Mouse (Mus musculus) embryonic facial prominence, embryonic 11.5 days (tissue): ENCODE results near the gene Cdk5rap3. TPM values are rescaled to one million over a fixed set of nuclear protein-coding genes. Genes with fewer than 3 reads are reported as not detected.

ENCODE experiments used
- ATAC-seq: fragments of 200-750 bp; cut with Nextera tagmentation; replicated peaks from 2 replicates; pipeline ENCODE4 v1.8.0; 2017; ENCODE audit warnings: low read depth; ENCODE audit not compliant: insufficient number of reproducible peaks, low FRiP score, low TSS enrichment
- DNase-seq: peaks from one replicate; pipeline ENCODE4 v3.0.0-alpha.2; 2015; ENCODE audit warnings: low spot score
- H3K27ac ChIP-seq: fragments of 300-500 bp; sonication (generic); replicated peaks from 2 replicates; pipeline ENCODE4 v1.5.1; 2014; ENCODE audit warnings: mild to moderate bottlenecking, low read depth, low read length, control low read depth
- H3K27me3 ChIP-seq: fragments of 300-500 bp; sonication (generic); 2 replicates; pipeline ENCODE4 v1.6.1; 2014; ENCODE audit warnings: mild to moderate bottlenecking, low read length, moderate library complexity, mixed read lengths; ENCODE audit not compliant: control insufficient read depth, insufficient read depth
- H3K36me3 ChIP-seq: fragments of 300-500 bp; sonication (generic); replicated peaks from 2 replicates; pipeline ENCODE4 v1.6.1; 2014; ENCODE audit warnings: low read depth, mild to moderate bottlenecking, low read length, moderate library complexity, mixed read lengths; ENCODE audit not compliant: control insufficient read depth, insufficient read depth
- H3K4me1 ChIP-seq: fragments of 300-500 bp; sonication (generic); 2 replicates; pipeline ENCODE4 v1.6.1; 2014; ENCODE audit warnings: low read length, mixed read lengths; ENCODE audit not compliant: control insufficient read depth, insufficient read depth
- H3K4me2 ChIP-seq: fragments of 300-500 bp; sonication (generic); 2 replicates; pipeline ENCODE4 v1.6.1; 2014; ENCODE audit warnings: low read depth, mild to moderate bottlenecking, control low read depth, low read length, moderate library complexity
- H3K4me3 ChIP-seq: fragments of 300-500 bp; sonication (generic); 2 replicates; pipeline ENCODE4 v1.5.1; 2014; ENCODE audit warnings: low read depth, low read length, control low read depth
- H3K9ac ChIP-seq: fragments of 300-500 bp; sonication (generic); replicated peaks from 2 replicates; pipeline ENCODE4 v1.6.1; 2014; ENCODE audit warnings: mild to moderate bottlenecking, control low read depth, low read length
- H3K9me3 ChIP-seq: fragments of 300-500 bp; sonication (generic); replicated peaks from 2 replicates; pipeline ENCODE4 v1.6.1; 2016; ENCODE audit warnings: mild to moderate bottlenecking, low read length, inconsistent platforms, mixed read lengths; ENCODE audit not compliant: control insufficient read depth
- WGBS: fragments of 180-500 bp; shearing (Covaris S2); extraction: QIAGEN DNeasy Blood & Tissue Kit; methylation state at CpG from one replicate; pipeline ENCODE4 v1.1.7; 2014; 5-methylcytosine and 5-hydroxymethylcytosine counted together
- polyA plus RNA-seq: library from polyadenylated mRNA; unstranded; fragments of >200 nt; fragmentation: Nextera tagmentation; extraction: Ambion mirVana; gene quantifications from 2 replicates; pipeline ENCODE4 v1.2.1, GENCODE M21; 2014

Gene Cdk5rap3
- polyA plus RNA-seq, 1 experiment from 2014 or later = 76.0 TPM

GRCm38 (mm10) chr11:96916885-96917396 lies 645 bp upstream of the Cdk5rap3 start:
- no peak overlapping the region for H3K27ac ChIP-seq
- H3K9me3 ChIP-seq = no peaks in the 10 kb centered on the region
- no peaks in the 10 kb centered on the region; the same call in 1 of the 2 replicates for H3K4me1 ChIP-seq
- ATAC-seq (no peak; the same call in 1 of the 2 replicates), DNase-seq (no peak)
- H3K4me3 ChIP-seq = peak overlapping the region; percentile 16; the same call in 1 of the 2 replicates
- peak overlapping the region; percentile 39 for H3K9ac ChIP-seq
- no peaks in the 10 kb centered on the region for H3K27me3 ChIP-seq
- H3K36me3 ChIP-seq = no peaks in the 10 kb centered on the region
- peak overlapping the region; percentile 34 for H3K4me2 ChIP-seq
- WGBS = 32% methylated on average over 12 of the region's 13 CpGs

- ATAC-seq (no peak), DNase-seq (no peak)
- H3K4me2 ChIP-seq = no peak overlapping the region
- no peaks in the 10 kb centered on the region for H3K9me3 ChIP-seq
- 87% methylated on average over 11 of the region's 11 CpGs for WGBS
- H3K4me1 ChIP-seq = no peaks in the 10 kb centered on the region; the same call in 1 of the 2 replicates
- no peak overlapping the region for H3K27ac ChIP-seq
- no peaks in the 10 kb centered on the region for H3K27me3 ChIP-seq
- H3K36me3 ChIP-seq = no peaks in the 10 kb centered on the region; the same call in 1 of the 2 replicates
- H3K4me3 ChIP-seq = no peak overlapping the region
- H3K9ac ChIP-seq = no peak overlapping the region
Observed at GRCm38 (mm10) chr11:96912682-96913081, 3.6 kb downstream of the Cdk5rap3 start.

GRCm38 (mm10) chr11:96910003-96910402 lies 6.3 kb downstream of the Cdk5rap3 start:
- peak; percentile 49 for ATAC-seq
- Histone ChIP-seq H3K9me3 (no peaks in the 10 kb centered on the region), H3K4me2 (no peak overlapping the region), H3K27ac (no peak overlapping the region), H3K4me1 (no peaks in the 10 kb centered on the region), H3K4me3 (no peak overlapping the region), H3K36me3 (no peaks in the 10 kb centered on the region; the same call in 1 of the 2 replicates), H3K9ac (no peak overlapping the region), H3K27me3 (no peaks in the 10 kb centered on the region)
- WGBS = 27% methylated on average over 7 of the region's 7 CpGs
- DNase-seq = peak; percentile 89

- 88% methylated on average over 12 of the region's 12 CpGs for whole genome bisulfite sequencing
- no peaks in the 10 kb centered on the region for H3K4me1 ChIP-seq
- no peaks in the 10 kb centered on the region for H3K27me3 ChIP-seq
- H3K36me3 ChIP-seq = no peaks in the 10 kb centered on the region; the same call in 1 of the 2 replicates
- H3K9ac ChIP-seq = no peak overlapping the region
- no peak overlapping the region for H3K4me2 ChIP-seq
- H3K4me3 ChIP-seq = no peak overlapping the region
- H3K9me3 ChIP-seq = no peaks in the 10 kb centered on the region
- H3K27ac ChIP-seq = no peak overlapping the region
- ATAC-seq (no peak), DNase-seq (no peak)
Observed at GRCm38 (mm10) chr11:96908594-96908993, 7.7 kb downstream of the Cdk5rap3 start.

GRCm38 (mm10) chr11:96906431-96907161 lies 9.7 kb downstream of the Cdk5rap3 start:
- Histone ChIP-seq H3K27me3 (no peaks in the 10 kb centered on the region), H3K36me3 (no peaks in the 10 kb centered on the region; the same call in 1 of the 2 replicates), H3K9me3 (no peaks in the 10 kb centered on the region), H3K27ac (no peak overlapping the region), H3K4me3 (no peak overlapping the region), H3K4me1 (peaks cover 3% of the 10 kb centered on the region; the same call in 1 of the 2 replicates), H3K9ac (no peak overlapping the region; the same call in 1 of the 2 replicates), H3K4me2 (no peak overlapping the region)
- ATAC-seq (no peak), DNase-seq (no peak)
- 64% methylated on average over 15 of the region's 15 CpGs for WGBS

- no peak overlapping the region; the same call in 1 of the 2 replicates for H3K9ac ChIP-seq
- ATAC-seq (no peak), DNase-seq (peak; percentile 43)
- 18% methylated on average over 16 of the region's 16 CpGs for WGBS
- no peak overlapping the region for H3K4me3 ChIP-seq
- no peak overlapping the region; the same call in 1 of the 2 replicates for H3K4me2 ChIP-seq
- no peaks in the 10 kb centered on the region for H3K27me3 ChIP-seq
- H3K4me1 ChIP-seq = peaks cover 8% of the 10 kb centered on the region; the same call in 1 of the 2 replicates
- H3K27ac ChIP-seq = peak overlapping the region; percentile 57; the same call in 1 of the 2 replicates
- no peaks in the 10 kb centered on the region for H3K36me3 ChIP-seq
- no peaks in the 10 kb centered on the region for H3K9me3 ChIP-seq
Observed at GRCm38 (mm10) chr11:96902639-96903635, 13.4 kb downstream of the Cdk5rap3 start.

- WGBS = 56% methylated on average over 9 of the region's 9 CpGs
Observed at GRCm38 (mm10) chr11:96901332-96901731, 15.0 kb downstream of the Cdk5rap3 start.

More at GRCm38 (mm10) chr11:96901332-96901731, 15.0 kb downstream of the Cdk5rap3 start:
- Histone ChIP-seq H3K36me3 (no peaks in the 10 kb centered on the region), H3K9me3 (no peaks in the 10 kb centered on the region), H3K9ac (no peak overlapping the region), H3K4me1 (peaks cover 8% of the 10 kb centered on the region; the same call in 1 of the 2 replicates), H3K27me3 (no peaks in the 10 kb centered on the region), H3K4me3 (no peak overlapping the region), H3K27ac (no peak overlapping the region), H3K4me2 (no peak overlapping the region)
- DNase-seq (no peak), ATAC-seq (no peak)
